Mouse (Mus musculus) heart, adult 2 months (tissue): ENCODE measurements at regions not wholly inside any gene's neighbourhood (a gene's known extent, or its start where the extent isn't known, plus 50 kb on each side); places are given as distances from the start of the nearest gene placed in this dataset.

ENCODE experiments used
- CTCF ChIP-seq: fragments of 200-600 bp; IDR thresholded peaks from 2 replicates; pipeline ENCODE4 v1.8.1; 2022; ENCODE audit warnings: antibody characterized with exemption, mild to moderate bottlenecking, moderate library complexity
- EP300 ChIP-seq: fragments of 200-500 bp; IDR thresholded peaks from 2 replicates; pipeline ENCODE4 v1.6.1; 2011; ENCODE audit warnings: low read depth, low read length, control low read depth; ENCODE audit not compliant: insufficient read depth
- POLR2A ChIP-seq: fragments of 200-500 bp; IDR thresholded peaks from 2 replicates; pipeline ENCODE4 v1.6.1; 2011; ENCODE audit warnings: mild to moderate bottlenecking, low read depth, low read length, control low read depth; ENCODE audit not compliant: insufficient read depth

GRCm38 (mm10) chr2:171298519-171298918 lies 566.9 kb downstream of the Dok5 start:
- no peak for TF ChIP-seq CTCF
- no peak for TF ChIP-seq POLR2A
- no peak for TF ChIP-seq EP300
